ENCODE assay signal across 7 mouse cellular contexts in genomic region chr4:136424120-136424999, GRCm38 (mm10). TPM values are rescaled to one million over a fixed set of nuclear protein-coding genes. Genes with fewer than 3 reads are reported as not detected.
DNase-seq lines count a peak whose midpoint lies in the region; ATAC-seq and TF ChIP-seq lines count a peak whose summit lies in the region.

No protein-coding gene starts in this region.

- peaks cover 12% of the 10 kb centered on the region for H3K4me1 ChIP-seq in embryonic facial prominence, embryonic 12.5 days
- H3K4me1 ChIP-seq in heart, embryonic 16.5 days (ENCODE audit: control insufficient read depth, insufficient read depth, low read length), result peaks cover 11% of the 10 kb centered on the region
- peaks cover 2% of the 10 kb centered on the region for H3K4me1 ChIP-seq in liver, embryonic 16.5 days (ENCODE audit: control insufficient read depth, low read depth, low read length)

- TF ChIP-seq CTCF in left cerebral cortex, adult 2 months (IDR thresholded peaks at IDR 0.05), result no peak

- no peak overlapping the region for H3K27ac ChIP-seq in left cerebral cortex, adult 2 months
- H3K27ac ChIP-seq in embryonic facial prominence, embryonic 12.5 days, result no peak overlapping the region
- no peak overlapping the region for H3K27ac ChIP-seq in heart, embryonic 16.5 days (ENCODE audit: low read length)
- no peak overlapping the region for H3K27ac ChIP-seq in liver, embryonic 16.5 days (ENCODE audit: low read length)

- peak overlapping the region; percentile 97 for H3K4me2 ChIP-seq in embryonic facial prominence, embryonic 12.5 days (replicated peaks)
- H3K4me2 ChIP-seq in heart, embryonic 16.5 days (ENCODE audit: low read depth, low read length), result peak overlapping the region; percentile 95
- peak overlapping the region; percentile 63 for H3K4me2 ChIP-seq in liver, embryonic 16.5 days (ENCODE audit: low read depth, low read length)

- 0 out of 2 replicates have a peak, but pooled peaks have one; percentile 53 for ATAC-seq in embryonic facial prominence, embryonic 12.5 days (ENCODE audit: insufficient number of reproducible peaks, insufficient read depth, low FRiP score, low TSS enrichment)
- no peak for ATAC-seq in heart, embryonic 16.5 days (replicated peaks; ENCODE audit: extremely low read depth, insufficient read depth, low FRiP score)
- ATAC-seq in liver, embryonic 16.5 days (ENCODE audit: low read depth), result no peak
- no peak for ATAC-seq in erythroid progenitor cell, adult 5-6 weeks (replicated peaks; ENCODE audit: low FRiP score, poor library complexity, severe bottlenecking)

- no peaks in the 10 kb centered on the region for H3K9me3 ChIP-seq in embryonic facial prominence, embryonic 12.5 days
- no peaks in the 10 kb centered on the region for H3K9me3 ChIP-seq in heart, embryonic 16.5 days (replicated peaks; ENCODE audit: control insufficient read depth, low read length)
- H3K9me3 ChIP-seq in liver, embryonic 16.5 days (replicated peaks; ENCODE audit: control insufficient read depth, low read length), result no peaks in the 10 kb centered on the region

- H3K4me3 ChIP-seq in left cerebral cortex, adult 2 months, result peak overlapping the region; percentile 41
- peak overlapping the region; percentile 42 for H3K4me3 ChIP-seq in embryonic facial prominence, embryonic 12.5 days
- peak overlapping the region; percentile 59 for H3K4me3 ChIP-seq in heart, embryonic 16.5 days (ENCODE audit: low read length)
- peak overlapping the region; percentile 43 for H3K4me3 ChIP-seq in liver, embryonic 16.5 days (ENCODE audit: low read depth, low read length)

- no peak for DNase-seq in left cerebral cortex, adult 2 months (ENCODE audit: extremely low spot score in 1 of 2, low spot score in 2 of 2)
- DNase-seq in left cerebral cortex, postnatal 36 days (ENCODE audit: low spot score in 2 of 2), result no peak
- no peak for DNase-seq in gastrocnemius, postnatal 25 days

- intact Hi-C loops in left cerebral cortex, adult 2 months (cut with DNase I), result no loop called here
- intact Hi-C loops in left cerebral cortex, postnatal 36 days (cut with DNase I), result no loop called here

- WGBS in embryonic facial prominence, embryonic 12.5 days, result 2% methylated on average over 57 of the region's 70 CpGs
- 2% methylated on average over 58 of the region's 70 CpGs for WGBS in heart, embryonic 16.5 days
- WGBS in liver, embryonic 16.5 days (ENCODE audit: insufficient replicate concordance), result 1% methylated on average over 70 of the region's 70 CpGs

- H3K9ac ChIP-seq in embryonic facial prominence, embryonic 12.5 days, result peak overlapping the region; percentile 58
- peak overlapping the region; percentile 66 for H3K9ac ChIP-seq in heart, embryonic 16.5 days (ENCODE audit: low read length)
- no peak overlapping the region for H3K9ac ChIP-seq in liver, embryonic 16.5 days (ENCODE audit: low read depth, low read length)

- H3K27me3 ChIP-seq in embryonic facial prominence, embryonic 12.5 days, result peaks cover 49% of the 10 kb centered on the region
- H3K27me3 ChIP-seq in heart, embryonic 16.5 days (ENCODE audit: control insufficient read depth, insufficient read depth, low read length), result peaks cover 37% of the 10 kb centered on the region
- H3K27me3 ChIP-seq in liver, embryonic 16.5 days (ENCODE audit: control insufficient read depth, insufficient read depth, low read depth, low read length), result peaks cover 39% of the 10 kb centered on the region

- H3K36me3 ChIP-seq in embryonic facial prominence, embryonic 12.5 days, result no peaks in the 10 kb centered on the region
- no peaks in the 10 kb centered on the region for H3K36me3 ChIP-seq in heart, embryonic 16.5 days (ENCODE audit: control insufficient read depth, insufficient read depth)
- H3K36me3 ChIP-seq in liver, embryonic 16.5 days (ENCODE audit: control insufficient read depth, insufficient read depth), result no peaks in the 10 kb centered on the region

RNA-seq across cellular contexts. Expression of gene Htr1d, which starts 1.0 kb away (rescaled TPM):
- total RNA-seq in left cerebral cortex, adult 2 months (2021), result 1 to 10 TPM; 5.7 to 6.0 TPM
- total RNA-seq in left cerebral cortex, postnatal 36 days (2021), result 1 to 10 TPM; 1.9 to 7.2 TPM
- 0.36 and 0.75 TPM in 2 replicates for polyA plus RNA-seq in embryonic facial prominence, embryonic 12.5 days (2016; fragmentation: Nextera tagmentation; extraction: Ambion mirVana)
- 0.14 and 0.20 TPM in 2 replicates for polyA plus RNA-seq in heart, embryonic 16.5 days (2015; fragmentation: Nextera tagmentation; extraction: Ambion mirVana)
- polyA plus RNA-seq in liver, embryonic 16.5 days (2015; fragmentation: Nextera tagmentation; extraction: Ambion mirVana), result 0.05 TPM in 1 of 2 replicates, not detected in the other
- not detected in 2 replicates for total RNA-seq in erythroid progenitor cell, adult 5-6 weeks (2015; ENCODE audit: low replicate concordance)
- total RNA-seq in erythroid progenitor cell, adult 5-6 weeks (2017; ENCODE audit: low replicate concordance), result not detected in 2 replicates
- total RNA-seq in gastrocnemius, postnatal 25 days (2021), result not detected

RNA-seq across cellular contexts. Expression of gene 6030445D17Rik, which starts 37.7 kb away (rescaled TPM):
- under 1 TPM; 0.32 to 0.51 TPM for total RNA-seq in left cerebral cortex, adult 2 months (2021)
- total RNA-seq in left cerebral cortex, postnatal 36 days (2021), result under 1 TPM; 0.25 to 0.68 TPM
- 0.09 and 0.34 TPM in 2 replicates for polyA plus RNA-seq in embryonic facial prominence, embryonic 12.5 days (2016; fragmentation: Nextera tagmentation; extraction: Ambion mirVana)
- polyA plus RNA-seq in heart, embryonic 16.5 days (2015; fragmentation: Nextera tagmentation; extraction: Ambion mirVana), result 0.32 TPM in 1 of 2 replicates, not detected in the other
- 0.05 and 0.11 TPM in 2 replicates for polyA plus RNA-seq in liver, embryonic 16.5 days (2015; fragmentation: Nextera tagmentation; extraction: Ambion mirVana)
- total RNA-seq in erythroid progenitor cell, adult 5-6 weeks (2015; ENCODE audit: low replicate concordance), result not detected in 2 replicates
- not detected in 2 replicates for total RNA-seq in erythroid progenitor cell, adult 5-6 weeks (2017; ENCODE audit: low replicate concordance)
- under 1 TPM in 1 of 2 experiments, not detected in 1; 0.15 TPM for total RNA-seq in gastrocnemius, postnatal 25 days (2021)

RNA-seq across cellular contexts. Expression of gene Luzp1, which starts 45.2 kb away (rescaled TPM):
- 10 to 100 TPM; 82.0 to 88.2 TPM for total RNA-seq in left cerebral cortex, adult 2 months (2021)
- total RNA-seq in left cerebral cortex, postnatal 36 days (2021), result 10 to 100 TPM; 74.6 to 75.0 TPM
- polyA plus RNA-seq in embryonic facial prominence, embryonic 12.5 days (2016; fragmentation: Nextera tagmentation; extraction: Ambion mirVana), result 124 and 127 TPM in 2 replicates
- 96.1 and 97.5 TPM in 2 replicates for polyA plus RNA-seq in heart, embryonic 16.5 days (2015; fragmentation: Nextera tagmentation; extraction: Ambion mirVana)
- polyA plus RNA-seq in liver, embryonic 16.5 days (2015; fragmentation: Nextera tagmentation; extraction: Ambion mirVana), result 12.0 and 13.2 TPM in 2 replicates
- 0.42 and 0.72 TPM in 2 replicates for total RNA-seq in erythroid progenitor cell, adult 5-6 weeks (2015; ENCODE audit: low replicate concordance)
- 1.4 and 1.5 TPM in 2 replicates for total RNA-seq in erythroid progenitor cell, adult 5-6 weeks (2017; ENCODE audit: low replicate concordance)
- total RNA-seq in gastrocnemius, postnatal 25 days (2021), result 10 to 100 TPM; 17.0 to 18.2 TPM

Comparison
In these comparisons a context has a peak if more than half of its experiments do, and no peak if none do; other contexts are left out.
1. RNA of gene Luzp1, which starts 45.2 kb away (total RNA-seq): 82.0 to 88.2 TPM in left cerebral cortex, adult 2 months, 74.6 to 75.0 TPM in left cerebral cortex, postnatal 36 days and 17.0 to 18.2 TPM in gastrocnemius, postnatal 25 days; 0.42 to 1.5 TPM in erythroid progenitor cell, adult 5-6 weeks; every median in the first group is over 4 times any median in the second.
2. Peak in every context shown above with its lines, with median percentiles within 50 percentile points of each other: H3K4me3 ChIP-seq and H3K4me2 ChIP-seq.